Mouse (Mus musculus): ENCODE data around the gene Gm10668. TPM values are rescaled to one million over a fixed set of nuclear protein-coding genes. Genes with fewer than 3 reads are reported as not detected.

Gm10668 gene
- not detected for polyA plus RNA-seq (2014; fragmentation: Illumina TruSeq; extraction: RNeasy Lipid Tissue Mini Kit (QIAGEN cat#74804); ENCODE audit: low replicate concordance)

GRCm38 (mm10) chr7:20730524-20730923 is at the start of gene Gm10668:
Gm10668 (minus strand) TSS chr7:20730624.

GRCm38 (mm10) chr7:20770885-20771284 is 40.5 kb upstream of the Gm10668 start, which contains the start of gene Vmn1r112:
Vmn1r112 (plus strand) TSS chr7:20771185.

GRCm38 (mm10) chr7:20703116-20703515 is 27.3 kb downstream of the Gm10668 start, which contains the start of gene Vmn1r111:
Vmn1r111 (minus strand) TSS chr7:20703216.

Other genes starting within 250 kb of the Gm10668 start
- gene Vmn1r103, start 220.1 kb downstream of the Gm10668 start, polyA plus RNA-seq (2014; fragmentation: Illumina TruSeq; extraction: RNeasy Lipid Tissue Mini Kit (QIAGEN cat#74804); ENCODE audit: low replicate concordance) = not detected
- gene Vmn1r104, start 196.8 kb downstream of the Gm10668 start, polyA plus RNA-seq (2014; fragmentation: Illumina TruSeq; extraction: RNeasy Lipid Tissue Mini Kit (QIAGEN cat#74804); ENCODE audit: low replicate concordance) = not detected
- not detected for gene Gm5726, start 184.9 kb downstream of the Gm10668 start, polyA plus RNA-seq (2014; fragmentation: Illumina TruSeq; extraction: RNeasy Lipid Tissue Mini Kit (QIAGEN cat#74804); ENCODE audit: low replicate concordance)
- gene Gm4141, start 154.4 kb downstream of the Gm10668 start, polyA plus RNA-seq (2014; fragmentation: Illumina TruSeq; extraction: RNeasy Lipid Tissue Mini Kit (QIAGEN cat#74804); ENCODE audit: low replicate concordance) = not detected
- gene Gm4513, start 131.6 kb downstream of the Gm10668 start, polyA plus RNA-seq (2014; fragmentation: Illumina TruSeq; extraction: RNeasy Lipid Tissue Mini Kit (QIAGEN cat#74804); ENCODE audit: low replicate concordance) = not detected
- gene Vmn1r107, start 61.7 kb downstream of the Gm10668 start, polyA plus RNA-seq (2014; fragmentation: Illumina TruSeq; extraction: RNeasy Lipid Tissue Mini Kit (QIAGEN cat#74804); ENCODE audit: low replicate concordance) = not detected
- not detected for gene Vmn1r111, start 27.4 kb downstream of the Gm10668 start, polyA plus RNA-seq (2014; fragmentation: Illumina TruSeq; extraction: RNeasy Lipid Tissue Mini Kit (QIAGEN cat#74804); ENCODE audit: low replicate concordance)
- not detected for gene Vmn1r112, start 40.6 kb upstream of the Gm10668 start, polyA plus RNA-seq (2014; fragmentation: Illumina TruSeq; extraction: RNeasy Lipid Tissue Mini Kit (QIAGEN cat#74804); ENCODE audit: low replicate concordance)
- gene Vmn1r113, start 56.7 kb upstream of the Gm10668 start, polyA plus RNA-seq (2014; fragmentation: Illumina TruSeq; extraction: RNeasy Lipid Tissue Mini Kit (QIAGEN cat#74804); ENCODE audit: low replicate concordance) = not detected
- not detected for gene Vmn1r114, start 81.6 kb upstream of the Gm10668 start, polyA plus RNA-seq (2014; fragmentation: Illumina TruSeq; extraction: RNeasy Lipid Tissue Mini Kit (QIAGEN cat#74804); ENCODE audit: low replicate concordance)
- gene Vmn1r115, start 114.4 kb upstream of the Gm10668 start, polyA plus RNA-seq (2014; fragmentation: Illumina TruSeq; extraction: RNeasy Lipid Tissue Mini Kit (QIAGEN cat#74804); ENCODE audit: low replicate concordance) = not detected
- gene Vmn1r116, start 141.6 kb upstream of the Gm10668 start, polyA plus RNA-seq (2014; fragmentation: Illumina TruSeq; extraction: RNeasy Lipid Tissue Mini Kit (QIAGEN cat#74804); ENCODE audit: low replicate concordance) = not detected
- gene Vmn1r117, start 153.5 kb upstream of the Gm10668 start, polyA plus RNA-seq (2014; fragmentation: Illumina TruSeq; extraction: RNeasy Lipid Tissue Mini Kit (QIAGEN cat#74804); ENCODE audit: low replicate concordance) = not detected
- not detected for gene Vmn1r118, start 181.7 kb upstream of the Gm10668 start, polyA plus RNA-seq (2014; fragmentation: Illumina TruSeq; extraction: RNeasy Lipid Tissue Mini Kit (QIAGEN cat#74804); ENCODE audit: low replicate concordance)

Measured in small intestine, adult 10 weeks (tissue).